Mouse (Mus musculus) ES-E14 (cell line): ENCODE results near the gene Exoc5.

ENCODE experiments used
- CHD2 ChIP-seq: IDR thresholded peaks from 2 replicates; pipeline ENCODE4 v1.6.1; 2014; ENCODE audit warnings: mild to moderate bottlenecking, low read depth, low read length, inconsistent platforms
- MAFK ChIP-seq: IDR thresholded peaks from 2 replicates; pipeline ENCODE4 v1.6.1; 2014; ENCODE audit warnings: mild to moderate bottlenecking, low read depth, low read length, inconsistent platforms; ENCODE audit not compliant: insufficient read depth

DNA sequence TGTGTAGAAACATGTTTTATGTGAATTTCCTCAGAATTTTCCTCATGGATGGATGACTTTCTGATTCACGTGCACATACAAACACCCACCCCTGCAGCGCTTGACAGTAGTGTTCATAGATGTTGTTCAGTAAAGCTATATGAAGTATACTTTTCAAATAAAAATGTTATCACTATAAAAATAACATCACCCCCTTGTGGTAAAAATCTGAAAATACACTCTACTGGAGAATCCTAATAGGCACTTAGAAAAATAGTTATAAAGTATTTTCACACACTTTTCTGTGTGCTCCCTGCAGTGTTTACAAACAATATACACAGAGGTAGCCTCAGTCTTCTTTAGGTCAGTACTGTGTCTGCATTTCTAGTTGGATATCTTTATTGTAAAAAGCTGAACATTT lies 58.5 kb downstream of the Exoc5 start:
- TF ChIP-seq MAFK, result no peak
- no peak for TF ChIP-seq CHD2
